Mouse (Mus musculus) ovary, postnatal 36 days (tissue): ENCODE results near the gene Rest.
A peak's percentile ranks its signal among the peaks of the same experiment; 100 is the strongest.

Experiments
- DNase-seq: peaks from one replicate; pipeline ENCODE4 v3.0.0; 2022; ENCODE audit warnings: low spot score, mixed read lengths

The Rest gene

GRCm38 (mm10) chr5:77266066-77266885, 985 bp downstream of the Rest start:
- DNase-seq = peak; percentile 68

- DNase-seq = no peak
Measured at GRCm38 (mm10) chr5:77266886-77267401, 1.7 kb downstream of the Rest start.

GRCm38 (mm10) chr5:77267441-77267840, 2.1 kb downstream of the Rest start:
- no peak for DNase-seq

- DNase-seq = no peak
Measured at GRCm38 (mm10) chr5:77267957-77268624, 2.8 kb downstream of the Rest start.

- no peak for DNase-seq
Measured at GRCm38 (mm10) chr5:77269399-77269798, 4.1 kb downstream of the Rest start.

- no peak for DNase-seq
Measured at GRCm38 (mm10) chr5:77273151-77273550, 7.9 kb downstream of the Rest start.

- DNase-seq = no peak
Measured at GRCm38 (mm10) chr5:77275950-77276349, 10.7 kb downstream of the Rest start.

GRCm38 (mm10) chr5:77277204-77277603, 11.9 kb downstream of the Rest start:
- no peak for DNase-seq

- DNase-seq = no peak
Measured at GRCm38 (mm10) chr5:77281518-77282174, 16.4 kb downstream of the Rest start.

GRCm38 (mm10) chr5:77282242-77282641, 17.0 kb downstream of the Rest start:
- DNase-seq = no peak

- DNase-seq = no peak
Measured at GRCm38 (mm10) chr5:77285685-77286084, 20.4 kb downstream of the Rest start.

GRCm38 (mm10) chr5:77286904-77287303, 21.6 kb downstream of the Rest start:
- no peak for DNase-seq

- DNase-seq = no peak
Measured at GRCm38 (mm10) chr5:77287901-77288300, 22.6 kb downstream of the Rest start.

- no peak for DNase-seq
Measured at GRCm38 (mm10) chr5:77289686-77290085, 24.4 kb downstream of the Rest start.

GRCm38 (mm10) chr5:77290606-77291005, 25.3 kb downstream of the Rest start:
- DNase-seq = no peak

- no peak for DNase-seq
Measured at GRCm38 (mm10) chr5:77292803-77293522, 27.7 kb downstream of the Rest start.

- no peak for DNase-seq
Measured at GRCm38 (mm10) chr5:77299486-77299885, 34.2 kb downstream of the Rest start.

- no peak for DNase-seq
Measured at GRCm38 (mm10) chr5:77301296-77301903, 36.1 kb downstream of the Rest start.

- no peak for DNase-seq
Measured at GRCm38 (mm10) chr5:77307821-77308553, 42.7 kb downstream of the Rest start.

- no peak for DNase-seq
Measured at GRCm38 (mm10) chr5:77309051-77309906, 44.0 kb downstream of the Rest start.
